Mouse (Mus musculus) limb, embryonic 14.5 days (tissue): ENCODE data around the gene Fbxo7. TPM values are rescaled to one million over a fixed set of nuclear protein-coding genes. Genes with fewer than 3 reads are reported as not detected.

Experiments
- ATAC-seq: fragments of 200-750 bp; cut with Nextera tagmentation; 2 replicates; pipeline ENCODE4 v1.8.0; 2017; ENCODE audit warnings: low read depth, moderate number of reproducible peaks, moderate TSS enrichment; ENCODE audit not compliant: low FRiP score
- DNase-seq: peaks from one replicate; pipeline ENCODE4 v3.0.0-alpha.2; 2015; ENCODE audit warnings: low spot score
- H3K27ac ChIP-seq: fragments of 300-500 bp; sonication (generic); replicated peaks from 2 replicates; pipeline ENCODE4 v1.5.1; 2014; ENCODE audit warnings: low read depth, mild to moderate bottlenecking, low read length, moderate library complexity, mixed read lengths
- H3K27me3 ChIP-seq: fragments of 300-500 bp; sonication (generic); 2 replicates; pipeline ENCODE4 v1.6.1; 2014; ENCODE audit warnings: low read length, mixed read lengths; ENCODE audit not compliant: control insufficient read depth, insufficient read depth
- H3K36me3 ChIP-seq: fragments of 300-500 bp; sonication (generic); 2 replicates; pipeline ENCODE4 v1.6.1; 2014; ENCODE audit warnings: mild to moderate bottlenecking, low read length, moderate library complexity, mixed read lengths; ENCODE audit not compliant: control insufficient read depth, insufficient read depth
- H3K4me1 ChIP-seq: fragments of 300-500 bp; sonication (generic); 2 replicates; pipeline ENCODE4 v1.6.1; 2014; ENCODE audit warnings: antibody characterized with exemption, low read length, mixed read lengths; ENCODE audit not compliant: control insufficient read depth, insufficient read depth
- H3K4me2 ChIP-seq: fragments of 300-500 bp; sonication (generic); replicated peaks from 2 replicates; pipeline ENCODE4 v1.6.1; 2014; ENCODE audit warnings: low read depth, mild to moderate bottlenecking, low read length, moderate library complexity; ENCODE audit not compliant: severe bottlenecking
- H3K4me3 ChIP-seq: fragments of 300-500 bp; sonication (generic); replicated peaks from 2 replicates; pipeline ENCODE4 v1.5.1; 2014; ENCODE audit warnings: low read length
- H3K9ac ChIP-seq: fragments of 300-500 bp; sonication (generic); 2 replicates; pipeline ENCODE4 v1.6.1; 2014; ENCODE audit warnings: mild to moderate bottlenecking, low read depth, low read length, moderate library complexity; ENCODE audit not compliant: severe bottlenecking
- H3K9me3 ChIP-seq: fragments of 300-500 bp; sonication (generic); 2 replicates; pipeline ENCODE4 v1.6.1; 2016; ENCODE audit warnings: low read length; ENCODE audit not compliant: control insufficient read depth
- POLR2A ChIP-seq: fragments of 200-500 bp; IDR thresholded peaks from 2 replicates; pipeline ENCODE4 v1.8.0; 2012; ENCODE audit warnings: inconsistent platforms, mild to moderate bottlenecking, moderate library complexity, borderline replicate concordance; ENCODE audit not compliant: insufficient read depth, insufficient read length; ENCODE audit errors: extremely low read depth
- WGBS: fragments of 180-500 bp; shearing (Covaris S2); extraction: QIAGEN DNeasy Blood & Tissue Kit; methylation state at CpG from one replicate; pipeline ENCODE4 v1.1.7; 2014; 5-methylcytosine and 5-hydroxymethylcytosine counted together
- polyA plus RNA-seq, 2 experiments: library from polyadenylated mRNA; depleted of rRNA in 1 of 2; stranded (reverse) in 1 of 2; unstranded in 1 of 2; fragments of >200 nt; fragmentation: Nextera tagmentation in 1 of 2; extraction: Ambion mirVana in 1 of 2; gene quantifications; 2 replicates each; pipeline versions ENCODE4 v1.2.1 to v1.2.3; 2012 to 2014

The Fbxo7 gene
- polyA plus RNA-seq, 2 experiments = 32.4 to 33.7 TPM

GRCm38 (mm10) chr10:86074971-86075711, 53.4 kb downstream of the Fbxo7 start:
- no peak for TF ChIP-seq POLR2A
- H3K9me3 ChIP-seq = no peaks in the 10 kb centered on the region
- no peak for ATAC-seq
- WGBS = 79% methylated on average over 9 of the region's 9 CpGs
- H3K4me1 ChIP-seq = no peaks in the 10 kb centered on the region
- no peak for DNase-seq
- no peak overlapping the region for H3K4me2 ChIP-seq
- no peak overlapping the region for H3K27ac ChIP-seq
- H3K4me3 ChIP-seq = no peak overlapping the region
- no peak overlapping the region for H3K9ac ChIP-seq
- H3K27me3 ChIP-seq = no peaks in the 10 kb centered on the region
- H3K36me3 ChIP-seq = no peaks in the 10 kb centered on the region

- H3K4me1 ChIP-seq = no peaks in the 10 kb centered on the region
- TF ChIP-seq POLR2A = no peak
- H3K4me3 ChIP-seq = no peak overlapping the region
- H3K9ac ChIP-seq = no peak overlapping the region
- no peak for ATAC-seq
- no peaks in the 10 kb centered on the region for H3K27me3 ChIP-seq
- DNase-seq = no peak
- H3K4me2 ChIP-seq = no peak overlapping the region
- H3K9me3 ChIP-seq = no peaks in the 10 kb centered on the region
- H3K27ac ChIP-seq = no peak overlapping the region
- no peaks in the 10 kb centered on the region for H3K36me3 ChIP-seq
- 50% methylated on average over 2 of the region's 2 CpGs for WGBS
Observed at GRCm38 (mm10) chr10:86077272-86077671, 55.5 kb downstream of the Fbxo7 start.

- Histone ChIP-seq H3K27me3 (no peaks in the 10 kb centered on the region), H3K9ac (no peak overlapping the region), H3K27ac (no peak overlapping the region), H3K4me3 (no peak overlapping the region), H3K9me3 (no peaks in the 10 kb centered on the region), H3K4me1 (no peaks in the 10 kb centered on the region), H3K36me3 (no peaks in the 10 kb centered on the region), H3K4me2 (no peak overlapping the region)
- no peak for TF ChIP-seq POLR2A
- no peak for DNase-seq
- WGBS = 88% methylated on average over 2 of the region's 2 CpGs
- ATAC-seq = no peak
Observed at GRCm38 (mm10) chr10:86078761-86079160, 57.0 kb downstream of the Fbxo7 start.

- no peaks in the 10 kb centered on the region for H3K27me3 ChIP-seq
- H3K4me1 ChIP-seq = no peaks in the 10 kb centered on the region
- no peak overlapping the region for H3K4me2 ChIP-seq
- no peak for TF ChIP-seq POLR2A
- H3K36me3 ChIP-seq = no peaks in the 10 kb centered on the region
- no peaks in the 10 kb centered on the region for H3K9me3 ChIP-seq
- no peak overlapping the region for H3K4me3 ChIP-seq
- 88% methylated on average over 9 of the region's 9 CpGs for WGBS
- no peak overlapping the region for H3K9ac ChIP-seq
- H3K27ac ChIP-seq = no peak overlapping the region
- no peak for DNase-seq
- no peak for ATAC-seq
Observed at GRCm38 (mm10) chr10:86079921-86080320, 58.1 kb downstream of the Fbxo7 start.

DNA sequence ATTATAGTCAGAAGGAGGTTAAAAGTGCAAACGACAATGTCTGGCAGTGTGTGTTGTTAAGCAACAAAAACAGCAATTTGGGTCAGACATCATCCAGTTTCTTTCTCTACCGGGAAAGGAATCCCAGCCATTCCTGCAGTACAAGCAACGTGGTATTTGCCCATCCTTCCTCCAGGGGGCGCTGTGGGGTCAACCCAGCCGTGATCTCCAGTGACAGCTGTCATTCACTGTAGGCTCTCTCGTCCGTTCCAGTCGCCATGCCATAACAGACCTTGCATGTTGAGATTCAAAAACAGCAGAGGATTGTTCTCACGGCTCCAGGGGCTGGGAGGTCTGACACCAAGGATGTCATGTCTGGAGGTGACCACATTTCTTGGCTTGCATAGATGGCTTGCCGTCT, 70.1 kb downstream of the Fbxo7 start:
- TF ChIP-seq POLR2A = no peak
- no peak for ATAC-seq
- WGBS = 50% methylated on average over 10 of the region's 10 CpGs

More for the DNA sequence above, 70.1 kb downstream of the Fbxo7 start:
- H3K9me3 ChIP-seq = no peaks in the 10 kb centered on the region
- H3K4me2 ChIP-seq = no peak overlapping the region
- H3K36me3 ChIP-seq = no peaks in the 10 kb centered on the region
- H3K27ac ChIP-seq = no peak overlapping the region
- no peaks in the 10 kb centered on the region for H3K27me3 ChIP-seq
- no peaks in the 10 kb centered on the region for H3K4me1 ChIP-seq
- H3K9ac ChIP-seq = no peak overlapping the region
- H3K4me3 ChIP-seq = no peak overlapping the region
- DNase-seq = no peak
